Mouse (Mus musculus): Measurements from ENCODE around the gene Gm20219. TPM values are rescaled to one million over a fixed set of nuclear protein-coding genes. Genes with fewer than 3 reads are reported as not detected.

The Gm20219 gene
- polyA plus RNA-seq (2015; fragmentation: Illumina TruSeq; extraction: RNeasy Lipid Tissue Mini Kit (QIAGEN cat#74804); ENCODE audit: insufficient read depth, low replicate concordance), result 3.7 TPM

DNA sequence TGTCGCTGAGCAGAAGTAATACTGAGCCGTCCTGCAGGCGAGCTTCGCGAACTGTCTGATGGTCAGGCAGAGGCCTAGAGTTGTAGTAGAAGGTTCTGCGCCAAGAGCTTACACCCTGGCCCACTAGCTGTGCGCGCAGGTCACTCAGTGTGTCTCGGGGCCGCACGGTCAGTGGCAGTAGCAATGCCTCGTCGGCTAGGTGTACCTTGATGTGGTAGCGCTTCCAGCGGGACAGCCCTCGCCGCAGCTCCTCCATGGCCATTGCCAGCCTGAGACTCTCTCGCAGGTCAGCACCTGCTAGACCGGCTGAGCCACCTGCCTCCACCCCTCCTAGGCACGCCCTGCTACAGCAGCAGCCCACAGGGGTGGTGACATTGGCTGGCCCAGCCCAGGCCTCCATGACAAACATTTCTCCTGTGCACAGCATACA lies at the start of gene Gm20219:
Gene Gm20219 (minus strand): TSS at position 266 of the 430 bp plus-strand sequence.

DNA sequence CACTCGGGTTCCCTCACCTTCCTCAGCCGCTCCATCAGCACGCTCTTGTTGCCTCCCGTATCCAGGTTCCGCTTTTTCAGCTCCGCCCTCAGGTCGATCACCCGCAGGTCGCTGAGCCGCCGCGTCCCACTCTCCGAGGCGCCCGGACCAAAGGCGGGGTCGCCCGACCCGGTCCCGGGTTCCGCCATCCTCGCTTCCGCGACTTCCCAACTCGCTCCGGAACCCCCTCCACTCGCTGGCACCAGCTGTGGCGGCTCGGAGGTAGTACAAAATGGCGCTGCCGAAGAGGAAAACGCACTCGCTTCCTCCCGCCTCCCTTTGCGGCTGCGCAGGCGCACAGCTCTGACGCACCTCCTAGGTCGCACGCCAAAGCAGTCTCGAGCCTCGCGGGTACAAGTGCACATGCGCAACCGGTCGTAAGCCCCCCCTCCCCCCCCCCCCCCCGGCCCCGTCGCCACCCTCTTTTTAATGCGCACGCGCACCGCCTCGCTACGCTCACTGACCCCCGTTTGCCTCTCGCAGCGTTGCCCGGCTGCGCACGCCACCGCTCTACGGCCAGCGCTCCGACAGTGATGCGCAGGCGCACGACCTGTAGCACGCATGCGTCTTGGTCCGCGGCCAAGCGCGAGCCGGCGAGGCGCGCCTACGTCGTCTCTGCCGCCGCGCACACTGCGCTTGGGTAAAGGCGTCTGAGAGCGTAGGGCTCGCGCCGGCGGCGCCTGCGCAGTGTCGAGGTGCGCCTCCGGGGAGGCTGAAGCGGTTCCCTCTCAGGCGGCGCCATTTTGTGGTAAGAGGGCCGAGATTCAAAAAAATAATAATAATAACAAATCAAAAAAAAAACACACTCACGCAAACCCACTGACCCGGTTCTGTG lies 30.3 kb upstream of the Gm20219 start, which contains the start of the genes Safb2 and Safb:
Gene Safb2 (minus strand): TSS at position 329 of the 874 bp plus-strand sequence.
Gene Safb (plus strand): TSS at position 569 of the 874 bp plus-strand sequence.

DNA sequence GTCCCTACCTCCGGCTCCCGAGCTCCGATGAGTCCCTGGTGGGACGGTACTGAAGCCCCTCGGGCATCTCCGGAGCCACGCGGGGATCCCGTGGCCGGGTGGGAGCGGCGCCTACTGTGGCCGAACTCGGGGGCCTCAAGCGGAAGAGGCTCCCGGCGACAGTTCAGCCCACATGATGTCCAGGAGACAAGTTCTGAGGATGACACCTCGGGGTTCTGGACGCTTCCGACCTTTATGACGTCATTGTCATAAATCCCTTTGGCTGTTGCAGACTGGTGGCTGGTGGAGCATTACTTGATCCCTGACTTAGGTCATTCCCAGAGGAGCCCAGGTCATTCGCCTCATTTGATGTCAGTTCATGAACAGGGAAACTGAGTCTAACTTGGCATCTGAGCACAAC lies 41.9 kb downstream of the Gm20219 start, which contains the start of gene Znrf4:
Gene Znrf4 (minus strand): TSS at position 122 of the 400 bp plus-strand sequence.

Other genes with a start within 250 kb of the Gm20219 start
- gene Kdm4b, start 228.3 kb downstream of the Gm20219 start, polyA plus RNA-seq (2015; fragmentation: Illumina TruSeq; extraction: RNeasy Lipid Tissue Mini Kit (QIAGEN cat#74804); ENCODE audit: insufficient read depth, low replicate concordance), result 13.3 TPM
- 10.3 TPM for gene Ptprs, start 77.9 kb downstream of the Gm20219 start, polyA plus RNA-seq (2015; fragmentation: Illumina TruSeq; extraction: RNeasy Lipid Tissue Mini Kit (QIAGEN cat#74804); ENCODE audit: insufficient read depth, low replicate concordance)
- not detected for gene Znrf4, start 42.0 kb downstream of the Gm20219 start, polyA plus RNA-seq (2015; fragmentation: Illumina TruSeq; extraction: RNeasy Lipid Tissue Mini Kit (QIAGEN cat#74804); ENCODE audit: insufficient read depth, low replicate concordance)
- gene Safb2, start 30.2 kb upstream of the Gm20219 start, polyA plus RNA-seq (2015; fragmentation: Illumina TruSeq; extraction: RNeasy Lipid Tissue Mini Kit (QIAGEN cat#74804); ENCODE audit: insufficient read depth, low replicate concordance), result 210 TPM
- gene Safb, start 30.4 kb upstream of the Gm20219 start, polyA plus RNA-seq (2015; fragmentation: Illumina TruSeq; extraction: RNeasy Lipid Tissue Mini Kit (QIAGEN cat#74804); ENCODE audit: insufficient read depth, low replicate concordance), result 93.0 TPM
- 76.3 TPM for gene 2410015M20Rik, start 55.4 kb upstream of the Gm20219 start, polyA plus RNA-seq (2015; fragmentation: Illumina TruSeq; extraction: RNeasy Lipid Tissue Mini Kit (QIAGEN cat#74804); ENCODE audit: insufficient read depth, low replicate concordance)
- 36.7 TPM for gene Rpl36, start 59.0 kb upstream of the Gm20219 start, polyA plus RNA-seq (2015; fragmentation: Illumina TruSeq; extraction: RNeasy Lipid Tissue Mini Kit (QIAGEN cat#74804); ENCODE audit: insufficient read depth, low replicate concordance)
- 20.3 TPM for gene Lonp1, start 72.5 kb upstream of the Gm20219 start, polyA plus RNA-seq (2015; fragmentation: Illumina TruSeq; extraction: RNeasy Lipid Tissue Mini Kit (QIAGEN cat#74804); ENCODE audit: insufficient read depth, low replicate concordance)
- gene Catsperd, start 73.8 kb upstream of the Gm20219 start, polyA plus RNA-seq (2015; fragmentation: Illumina TruSeq; extraction: RNeasy Lipid Tissue Mini Kit (QIAGEN cat#74804); ENCODE audit: insufficient read depth, low replicate concordance), result 0.35 TPM
- 25.8 TPM for gene Ranbp3, start 118.9 kb upstream of the Gm20219 start, polyA plus RNA-seq (2015; fragmentation: Illumina TruSeq; extraction: RNeasy Lipid Tissue Mini Kit (QIAGEN cat#74804); ENCODE audit: insufficient read depth, low replicate concordance)
- 12.6 TPM for gene Ndufa11, start 163.4 kb upstream of the Gm20219 start, polyA plus RNA-seq (2015; fragmentation: Illumina TruSeq; extraction: RNeasy Lipid Tissue Mini Kit (QIAGEN cat#74804); ENCODE audit: insufficient read depth, low replicate concordance)
- 17.4 TPM for gene Vmac, start 163.6 kb upstream of the Gm20219 start, polyA plus RNA-seq (2015; fragmentation: Illumina TruSeq; extraction: RNeasy Lipid Tissue Mini Kit (QIAGEN cat#74804); ENCODE audit: insufficient read depth, low replicate concordance)
- not detected for gene Nrtn, start 203.1 kb upstream of the Gm20219 start, polyA plus RNA-seq (2015; fragmentation: Illumina TruSeq; extraction: RNeasy Lipid Tissue Mini Kit (QIAGEN cat#74804); ENCODE audit: insufficient read depth, low replicate concordance)
- gene Dus3l, start 210.4 kb upstream of the Gm20219 start, polyA plus RNA-seq (2015; fragmentation: Illumina TruSeq; extraction: RNeasy Lipid Tissue Mini Kit (QIAGEN cat#74804); ENCODE audit: insufficient read depth, low replicate concordance), result 8.4 TPM
- gene Prr22, start 215.9 kb upstream of the Gm20219 start, polyA plus RNA-seq (2015; fragmentation: Illumina TruSeq; extraction: RNeasy Lipid Tissue Mini Kit (QIAGEN cat#74804); ENCODE audit: insufficient read depth, low replicate concordance), result 0.18 TPM

All from spleen, adult 10 weeks (tissue).